Mouse (Mus musculus) kidney, embryonic 14.5 days (tissue): ENCODE measurements around the gene Fam169b. TPM values are rescaled to one million over a fixed set of nuclear protein-coding genes. Genes with fewer than 3 reads are reported as not detected.

Experiments used
- ATAC-seq: fragments of 200-750 bp; cut with Nextera tagmentation; 2 replicates; pipeline ENCODE4 v1.8.0; 2017; ENCODE audit warnings: moderate number of reproducible peaks, mild to moderate bottlenecking, moderate TSS enrichment, moderate library complexity; ENCODE audit not compliant: low FRiP score, low TSS enrichment
- H3K27ac ChIP-seq: fragments of 300-500 bp; sonication (generic); 2 replicates; pipeline ENCODE4 v1.5.1; 2014; ENCODE audit warnings: low read depth, mild to moderate bottlenecking, low read length, moderate library complexity, mixed read lengths
- H3K27me3 ChIP-seq: fragments of 300-500 bp; sonication (generic); 2 replicates; pipeline ENCODE4 v1.6.1; 2014; ENCODE audit warnings: mild to moderate bottlenecking, low read length; ENCODE audit not compliant: control insufficient read depth, insufficient read depth
- H3K36me3 ChIP-seq: fragments of 300-500 bp; sonication (generic); 2 replicates; pipeline ENCODE4 v1.6.1; 2014; ENCODE audit warnings: low read length, mixed read lengths; ENCODE audit not compliant: control insufficient read depth, insufficient read depth
- H3K4me1 ChIP-seq: fragments of 300-500 bp; sonication (generic); 2 replicates; pipeline ENCODE4 v1.6.1; 2014; ENCODE audit warnings: low read length, mixed read lengths; ENCODE audit not compliant: control insufficient read depth, insufficient read depth
- H3K4me2 ChIP-seq: fragments of 300-500 bp; sonication (generic); replicated peaks from 2 replicates; pipeline ENCODE4 v1.6.1; 2014; ENCODE audit warnings: low read depth, mild to moderate bottlenecking, low read length
- H3K4me3 ChIP-seq: fragments of 300-500 bp; sonication (generic); 2 replicates; pipeline ENCODE4 v1.5.1; 2014; ENCODE audit warnings: mild to moderate bottlenecking, low read length
- H3K9ac ChIP-seq: fragments of 300-500 bp; sonication (generic); 2 replicates; pipeline ENCODE4 v1.6.1; 2014; ENCODE audit warnings: low read depth, mild to moderate bottlenecking, low read length, moderate library complexity
- H3K9me3 ChIP-seq: fragments of 300-500 bp; sonication (generic); 2 replicates; pipeline ENCODE4 v1.6.1; 2016; ENCODE audit warnings: low read length; ENCODE audit not compliant: control insufficient read depth
- WGBS: fragments of 180-500 bp; shearing (Covaris S2); extraction: QIAGEN DNeasy Blood & Tissue Kit; methylation state at CpG from one replicate; pipeline ENCODE4 v1.1.7; 2014; 5-methylcytosine and 5-hydroxymethylcytosine counted together
- polyA plus RNA-seq: library from polyadenylated mRNA; unstranded; fragments of >200 nt; fragmentation: Nextera tagmentation; extraction: Ambion mirVana; gene quantifications from 2 replicates; pipeline ENCODE4 v1.2.1, GENCODE M21; 2014

Fam169b gene
- polyA plus RNA-seq, 1 experiment from 2014 or later: 1.0 TPM

GRCm38 (mm10) chr7:68374109-68374857 lies 100.6 kb downstream of the Fam169b start:
- Histone ChIP-seq H3K9me3 (no peaks in the 10 kb centered on the region), H3K4me1 (no peaks in the 10 kb centered on the region), H3K27me3 (no peaks in the 10 kb centered on the region), H3K36me3 (no peaks in the 10 kb centered on the region), H3K4me2 (peak overlapping the region; percentile 38), H3K27ac (no peak overlapping the region), H3K4me3 (peak overlapping the region; percentile 19; the same call in 1 of the 2 replicates), H3K9ac (no peak overlapping the region)
- ATAC-seq: no peak
- WGBS: 18% methylated on average over 16 of the region's 16 CpGs

GRCm38 (mm10) chr7:68382187-68382586 lies 108.5 kb downstream of the Fam169b start:
- Histone ChIP-seq H3K9ac (no peak overlapping the region), H3K9me3 (no peaks in the 10 kb centered on the region), H3K27ac (no peak overlapping the region), H3K4me2 (no peak overlapping the region), H3K36me3 (no peaks in the 10 kb centered on the region), H3K4me1 (0 out of 2 replicates have a peak, but pooled peaks cover 3% of the 10 kb centered on the region), H3K4me3 (no peak overlapping the region), H3K27me3 (no peaks in the 10 kb centered on the region)
- 17% methylated on average over 9 of the region's 9 CpGs for WGBS
- ATAC-seq: 0 out of 2 replicates have a peak, but pooled peaks have one; percentile 46

GRCm38 (mm10) chr7:68386767-68387166 lies 113.1 kb downstream of the Fam169b start:
- WGBS: 81% methylated on average over 3 of the region's 3 CpGs
- Histone ChIP-seq H3K4me2 (no peak overlapping the region), H3K4me3 (no peak overlapping the region), H3K27me3 (no peaks in the 10 kb centered on the region), H3K27ac (no peak overlapping the region), H3K9ac (no peak overlapping the region), H3K36me3 (no peaks in the 10 kb centered on the region), H3K4me1 (0 out of 2 replicates have a peak, but pooled peaks cover 3% of the 10 kb centered on the region), H3K9me3 (no peaks in the 10 kb centered on the region)
- no peak for ATAC-seq

GRCm38 (mm10) chr7:68395707-68396333 lies 122.2 kb downstream of the Fam169b start:
- no peak for ATAC-seq
- no peak overlapping the region for H3K9ac ChIP-seq
- no peak overlapping the region for H3K27ac ChIP-seq
- WGBS: 61% methylated on average over 6 of the region's 6 CpGs
- no peaks in the 10 kb centered on the region for H3K36me3 ChIP-seq
- no peaks in the 10 kb centered on the region for H3K27me3 ChIP-seq
- H3K4me1 ChIP-seq: no peaks in the 10 kb centered on the region
- no peak overlapping the region for H3K4me2 ChIP-seq
- no peaks in the 10 kb centered on the region for H3K9me3 ChIP-seq
- no peak overlapping the region for H3K4me3 ChIP-seq

- H3K36me3 ChIP-seq: no peaks in the 10 kb centered on the region
- no peak overlapping the region for H3K4me3 ChIP-seq
- ATAC-seq: no peak
- H3K27me3 ChIP-seq: no peaks in the 10 kb centered on the region
- H3K9me3 ChIP-seq: no peaks in the 10 kb centered on the region
- H3K4me1 ChIP-seq: no peaks in the 10 kb centered on the region
- no peak overlapping the region for H3K4me2 ChIP-seq
- WGBS: 92% methylated on average over 7 of the region's 7 CpGs
- no peak overlapping the region for H3K9ac ChIP-seq
- H3K27ac ChIP-seq: no peak overlapping the region
These were observed 126.9 kb downstream of the Fam169b start for GRCm38 (mm10) chr7:68400516-68400915.

GRCm38 (mm10) chr7:68408611-68409010 lies 135.0 kb downstream of the Fam169b start:
- Histone ChIP-seq H3K27ac (no peak overlapping the region), H3K9me3 (no peaks in the 10 kb centered on the region), H3K4me1 (no peaks in the 10 kb centered on the region), H3K27me3 (no peaks in the 10 kb centered on the region), H3K4me2 (no peak overlapping the region), H3K36me3 (no peaks in the 10 kb centered on the region), H3K9ac (no peak overlapping the region), H3K4me3 (no peak overlapping the region)
- no peak for ATAC-seq
- WGBS: 56% methylated on average over 5 of the region's 5 CpGs

Other genes starting within 250 kb of the Fam169b start
- not detected in 2 replicates for gene Pgpep1l, start 9.6 kb upstream of the Fam169b start, polyA plus RNA-seq